ENCODE assay signal across 20 mouse cellular contexts in the genomic region with DNA sequence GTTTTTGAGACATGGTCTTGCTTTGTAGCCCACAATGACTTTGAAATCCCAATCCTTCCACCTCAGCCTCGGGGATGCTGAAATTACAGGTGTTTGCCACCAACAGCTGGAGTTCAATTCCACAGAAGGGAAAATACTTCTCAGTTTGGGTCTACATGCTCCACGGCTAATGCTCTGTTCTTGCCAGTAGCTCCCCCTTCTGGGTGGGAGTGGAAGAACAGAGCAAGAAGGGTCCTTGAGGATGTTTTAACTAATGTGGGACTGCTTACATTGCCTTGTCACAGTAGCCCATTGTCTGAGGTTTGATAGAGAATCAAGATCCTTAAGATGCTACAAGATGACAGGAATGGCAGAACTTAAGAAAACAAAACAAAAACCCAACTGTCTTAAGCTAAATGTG.
DNase-seq lines count a peak whose midpoint lies in the region; ATAC-seq and TF ChIP-seq lines count a peak whose summit lies in the region.
"Had no signal": no experiment of that assay in that cellular context is flagged by ENCODE, and none has a peak within 500 bp of the region (broad histone marks: within the 10 kb centered on the region; RNA-seq: fewer than 3 reads in every experiment).

No protein-coding gene starts in this region.

- no peaks in the 10 kb centered on the region for H3K27me3 ChIP-seq in kidney, postnatal 0 days (ENCODE audit: insufficient read depth, low read length)
- no peaks in the 10 kb centered on the region for H3K27me3 ChIP-seq in G1E (ENCODE audit: insufficient read depth, low read length)
- no peaks in the 10 kb centered on the region for H3K27me3 ChIP-seq in hindbrain, embryonic 10.5 days (ENCODE audit: insufficient read depth, poor library complexity, severe bottlenecking)
- H3K27me3 ChIP-seq: embryonic facial prominence, embryonic 15.5 days; stomach, embryonic 15.5 days had no signal

- no peaks in the 10 kb centered on the region for H3K9me3 ChIP-seq in kidney, postnatal 0 days (replicated peaks; ENCODE audit: low read length)
- H3K9me3 ChIP-seq in G1E (replicated peaks) = no peaks in the 10 kb centered on the region
- H3K9me3 ChIP-seq in hindbrain, embryonic 10.5 days = no peaks in the 10 kb centered on the region
- H3K9me3 ChIP-seq: embryonic facial prominence, embryonic 15.5 days; limb, embryonic 10.5 days; midbrain, embryonic 10.5 days; stomach, embryonic 15.5 days had no signal

- DNase-seq in kidney, postnatal 0 days (ENCODE audit: low spot score) = no peak
- no peak for DNase-seq in kidney, adult 11 months
- DNase-seq in thymus, postnatal 14 days = peak; percentile 5
- DNase-seq in thymus, postnatal 25 days = no peak
- no peak for DNase-seq in G1E (ENCODE audit: low spot score)
- no peak for DNase-seq in right cerebral cortex, postnatal 14 days
- no peak for DNase-seq in hindbrain, embryonic 10.5 days (ENCODE audit: low spot score)
- DNase-seq: adrenal gland, postnatal 14 days; cerebellum, adult 18-20 months; cerebellum, postnatal 25 days; gastrocnemius, postnatal 25 days; lung, embryonic 14.5 days; lung, postnatal 4 days; thymus, postnatal 36 days had no signal

- no peak for ATAC-seq in kidney, postnatal 0 days (replicated peaks; ENCODE audit: low FRiP score, low read depth)
- ATAC-seq in G1E (ENCODE audit: extremely low read depth, insufficient number of reproducible peaks, low FRiP score, poor library complexity, severe bottlenecking) = no peak
- ATAC-seq: forebrain, embryonic 16.5 days had no signal

- H3K4me2 ChIP-seq in kidney, postnatal 0 days (ENCODE audit: low read length) = no peak overlapping the region
- H3K4me2 ChIP-seq: embryonic facial prominence, embryonic 15.5 days; liver, embryonic 11.5 days; lung, embryonic 14.5 days; stomach, embryonic 15.5 days had no signal

- H3K4me1 ChIP-seq in kidney, postnatal 0 days (replicated peaks; ENCODE audit: insufficient read depth, low read length) = no peaks in the 10 kb centered on the region
- H3K4me1 ChIP-seq in G1E (ENCODE audit: insufficient read depth, low read depth, low read length) = no peaks in the 10 kb centered on the region
- no peaks in the 10 kb centered on the region for H3K4me1 ChIP-seq in hindbrain, embryonic 10.5 days (replicated peaks)
- H3K4me1 ChIP-seq: embryonic facial prominence, embryonic 15.5 days; limb, embryonic 10.5 days; midbrain, embryonic 10.5 days; stomach, embryonic 15.5 days had no signal

- WGBS in kidney, postnatal 0 days = 75% methylated on average over 2 of the region's 2 CpGs
- WGBS in hindbrain, embryonic 10.5 days = 72% methylated on average over 2 of the region's 2 CpGs

- H3K27ac ChIP-seq in kidney, postnatal 0 days = no peak overlapping the region
- H3K27ac ChIP-seq in hindbrain, embryonic 10.5 days = no peak overlapping the region
- H3K27ac ChIP-seq: embryonic facial prominence, embryonic 15.5 days; limb, embryonic 10.5 days; midbrain, embryonic 10.5 days; stomach, embryonic 15.5 days had no signal

- no peak overlapping the region for H3K9ac ChIP-seq in kidney, postnatal 0 days (ENCODE audit: low read depth, low read length)
- H3K9ac ChIP-seq: embryonic facial prominence, embryonic 15.5 days; lung, embryonic 14.5 days; stomach, embryonic 15.5 days had no signal

- no peaks in the 10 kb centered on the region for H3K36me3 ChIP-seq in kidney, postnatal 0 days (ENCODE audit: insufficient read depth, low read length)
- H3K36me3 ChIP-seq in G1E (replicated peaks) = no peaks in the 10 kb centered on the region
- no peaks in the 10 kb centered on the region for H3K36me3 ChIP-seq in hindbrain, embryonic 10.5 days
- H3K36me3 ChIP-seq: embryonic facial prominence, embryonic 15.5 days; limb, embryonic 10.5 days; midbrain, embryonic 10.5 days; stomach, embryonic 15.5 days had no signal

- TF ChIP-seq CTCF in kidney, postnatal 0 days (IDR thresholded peaks at IDR 0.05; ENCODE audit: low read depth) = peak; percentile 36
- TF ChIP-seq CTCF in G1E (IDR thresholded peaks at IDR 0.05; ENCODE audit: low read depth, low read length) = 0 out of 2 replicates have a peak, but pooled peaks have one; percentile 32

- H3K4me3 ChIP-seq in kidney, postnatal 0 days (replicated peaks; ENCODE audit: low read depth, low read length) = no peak overlapping the region
- H3K4me3 ChIP-seq in G1E (ENCODE audit: low read depth, low read length) = no peak overlapping the region
- no peak overlapping the region for H3K4me3 ChIP-seq in hindbrain, embryonic 10.5 days
- H3K4me3 ChIP-seq: embryonic facial prominence, embryonic 15.5 days; limb, embryonic 10.5 days; midbrain, embryonic 10.5 days; stomach, embryonic 15.5 days had no signal
